Mouse (Mus musculus) small intestine, adult 2 months (tissue): ENCODE results near the gene Znrf3.

Experiments
- CTCF ChIP-seq: fragments of 200-500 bp; IDR thresholded peaks from 2 replicates; pipeline ENCODE4 v1.5.1; 2012; ENCODE audit warnings: low read depth, mild to moderate bottlenecking, control low read depth, inconsistent platforms, low read length, moderate library complexity, mixed read lengths; ENCODE audit not compliant: insufficient replicate concordance, insufficient read length; ENCODE audit errors: extremely low read depth
- POLR2A ChIP-seq: fragments of 200-500 bp; IDR thresholded peaks from 2 replicates; pipeline ENCODE4 v1.6.1; 2012; ENCODE audit warnings: low read depth, mild to moderate bottlenecking, control low read depth, inconsistent platforms, low read length, moderate library complexity

DNA sequence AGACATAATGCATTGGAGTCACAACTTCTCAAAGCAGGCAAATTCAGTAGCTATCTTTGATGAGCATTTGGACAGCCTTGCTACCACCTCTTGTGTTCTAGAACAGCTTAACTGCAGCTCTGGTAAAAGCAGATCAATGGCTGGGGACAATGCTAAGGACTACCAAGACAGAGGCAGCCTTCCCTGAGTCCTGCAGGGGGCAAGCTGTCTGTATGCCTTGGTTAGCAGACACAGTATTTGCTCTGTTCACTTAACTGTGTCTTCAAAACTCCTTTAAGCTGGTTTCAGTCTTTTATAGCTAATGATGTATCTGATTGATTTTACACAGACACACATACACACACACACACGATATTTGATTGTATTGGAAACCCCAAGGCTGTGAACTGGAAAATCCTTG, 117.0 kb downstream of the Znrf3 start:
- TF ChIP-seq CTCF (no peak), POLR2A (no peak)
